Mouse (Mus musculus) MEL (cell line): ENCODE data around the gene Tmem100.
A peak's percentile ranks its signal among the peaks of the same experiment; 100 is the strongest.

ENCODE experiments used
- CTCF ChIP-seq, 3 experiments: IDR thresholded peaks in 2 of 3; conservative IDR thresholded peaks in 1 of 3; 2 replicates each; pipeline ENCODE4 v1.5.1; 2011 to 2012; ENCODE audit warnings: low read length in 3 of 3, low read depth in 2 of 3, mild to moderate bottlenecking in 2 of 3, improper control_type of control experiment in 1 of 3, inconsistent platforms in 1 of 3, mixed read lengths in 1 of 3, moderate library complexity in 1 of 3; ENCODE audit not compliant: control insufficient read depth in 1 of 3, insufficient read depth in 1 of 3, poor library complexity in 1 of 3, severe bottlenecking in 1 of 3
- E2F4 ChIP-seq: IDR thresholded peaks from 2 replicates; pipeline ENCODE4 v1.6.1; 2011; ENCODE audit warnings: low read depth, low read length, improper control_type of control experiment, borderline replicate concordance
- EP300 ChIP-seq, 2 experiments: IDR thresholded peaks; 2 replicates each; pipeline ENCODE4 v1.6.1; 2011; ENCODE audit warnings: improper control_type of control experiment in 2 of 2, low read length in 2 of 2, low read depth in 1 of 2, mild to moderate bottlenecking in 1 of 2
- GABPA ChIP-seq: IDR thresholded peaks from 2 replicates; pipeline ENCODE4 v1.6.1; 2012; ENCODE audit warnings: low read depth, mild to moderate bottlenecking, inconsistent platforms, low read length, improper control_type of control experiment, moderate library complexity
- GATA1 ChIP-seq: IDR thresholded peaks from 2 replicates; pipeline ENCODE4 v1.6.1; 2011; ENCODE audit warnings: low read depth, low read length, improper control_type of control experiment
- MAFK ChIP-seq: IDR thresholded peaks from 2 replicates; pipeline ENCODE4 v1.6.1; 2011; ENCODE audit warnings: low read depth, mild to moderate bottlenecking, low read length, improper control_type of control experiment, borderline replicate concordance
- MAX ChIP-seq: IDR thresholded peaks from 2 replicates; pipeline ENCODE4 v1.6.1; 2011; ENCODE audit warnings: low read length, improper control_type of control experiment
- MYC ChIP-seq: IDR thresholded peaks from 2 replicates; pipeline ENCODE4 v1.6.1; 2011; ENCODE audit warnings: low read depth, mild to moderate bottlenecking, low read length, improper control_type of control experiment, moderate library complexity
- NRF1 ChIP-seq: IDR thresholded peaks from 2 replicates; pipeline ENCODE4 v1.6.1; 2014; ENCODE audit warnings: low read depth, mild to moderate bottlenecking, inconsistent platforms, low read length, improper control_type of control experiment, moderate library complexity; ENCODE audit not compliant: poor library complexity, insufficient read depth, severe bottlenecking
- POLR2A ChIP-seq, 2 experiments: IDR thresholded peaks; 2 replicates each; pipeline ENCODE4 v1.6.1; 2011 to 2012; ENCODE audit warnings: low read length in 2 of 2, mild to moderate bottlenecking in 2 of 2, control low read depth in 1 of 2, improper control_type of control experiment in 1 of 2, low read depth in 1 of 2, moderate library complexity in 1 of 2; ENCODE audit not compliant: control insufficient read depth in 1 of 2, insufficient read depth in 1 of 2, poor library complexity in 1 of 2
- RCOR1 ChIP-seq: IDR thresholded peaks from 2 replicates; pipeline ENCODE4 v1.6.1; 2012; ENCODE audit warnings: low read depth, mild to moderate bottlenecking, inconsistent platforms, low read length, improper control_type of control experiment
- TCF12 ChIP-seq: IDR thresholded peaks from 2 replicates; pipeline ENCODE4 v1.6.1; 2014; ENCODE audit warnings: low read depth, mild to moderate bottlenecking, inconsistent platforms, low read length, improper control_type of control experiment, moderate library complexity
- USF1 ChIP-seq: IDR thresholded peaks from 2 replicates; pipeline ENCODE4 v1.6.1; 2014; ENCODE audit warnings: low read depth, mild to moderate bottlenecking, inconsistent platforms, low read length, improper control_type of control experiment, moderate library complexity
- ZC3H11A ChIP-seq: IDR thresholded peaks from 2 replicates; pipeline ENCODE4 v1.6.1; 2012; ENCODE audit warnings: low read depth, mild to moderate bottlenecking, inconsistent platforms, low read length, improper control_type of control experiment

DNA sequence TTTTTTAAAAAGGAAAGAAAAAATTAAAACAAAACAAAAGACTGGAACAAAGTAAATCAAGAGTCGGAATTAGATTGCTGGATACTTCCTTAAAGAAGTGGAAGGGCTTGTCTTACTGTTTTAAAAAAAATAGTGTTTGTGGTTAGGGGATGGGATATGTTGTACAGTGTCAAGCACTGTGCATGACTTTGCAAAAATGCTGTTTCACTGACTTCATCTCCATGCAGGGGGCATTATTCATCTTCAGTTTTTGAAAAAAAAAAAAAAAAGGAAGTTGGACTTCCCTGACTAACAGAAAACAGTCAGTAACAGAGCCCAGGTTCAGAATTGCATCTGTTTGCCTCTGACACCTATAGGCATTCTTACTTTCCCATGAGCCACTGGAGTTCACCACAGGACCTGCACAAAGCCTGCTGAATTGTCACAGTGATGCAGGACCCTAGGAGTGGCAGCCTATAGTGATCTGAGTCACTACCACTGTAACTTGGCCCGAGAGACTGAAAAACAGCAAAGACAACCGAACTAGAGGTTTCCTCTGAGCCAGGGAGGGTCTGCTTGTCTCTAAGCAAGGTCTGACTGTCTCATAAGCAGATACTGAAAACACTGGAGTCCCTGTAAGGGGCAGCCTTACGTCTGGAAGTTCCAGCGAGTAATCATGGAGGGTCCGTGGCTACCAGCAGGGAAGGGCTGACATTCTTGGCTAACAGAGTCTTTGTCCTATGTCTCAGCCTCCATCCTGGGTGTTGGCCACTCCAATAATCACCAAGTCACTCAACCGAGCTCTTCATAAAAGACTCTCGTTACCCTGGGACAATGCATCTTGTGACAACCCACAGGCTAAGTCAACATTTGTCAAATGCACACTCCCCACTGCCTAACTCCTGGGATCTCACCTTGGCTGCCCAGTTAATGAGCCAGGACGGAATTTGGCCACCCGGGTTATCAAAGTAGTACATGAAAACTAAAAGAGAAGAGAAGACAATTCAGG lies 44.7 kb upstream of the Tmem100 start:
- TF ChIP-seq MAFK, result peak; percentile 89
- TF ChIP-seq GATA1, result peak; percentile 50
- TF ChIP-seq GABPA, result peak; percentile 97
- TF ChIP-seq CTCF (IDR thresholded peaks at IDR 0.05 in 2 of 3, conservative IDR thresholded peaks at IDR 0.05 in 1 of 3; ENCODE audit: control insufficient read depth in 1 of 3, insufficient read depth in 1 of 3, low read depth in 2 of 3, low read length in 3 of 3, poor library complexity in 1 of 3, severe bottlenecking in 1 of 3), result no peak
- TF ChIP-seq MYC, result peak; percentile 88
- TF ChIP-seq RCOR1, result peak; percentile 89
- no peak for TF ChIP-seq MAX
- TF ChIP-seq NRF1, result no peak
- peak in 1 of 2 experiments; percentile 81; a peak in 2 of 4 replicates for TF ChIP-seq POLR2A (IDR thresholded peaks at IDR 0.05; ENCODE audit: control insufficient read depth in 1 of 2, insufficient read depth in 1 of 2, low read depth in 1 of 2, low read length in 2 of 2, poor library complexity in 1 of 2)
- peak; percentile 93 to 94 for TF ChIP-seq EP300 (IDR thresholded peaks at IDR 0.05; ENCODE audit: low read depth in 1 of 2, low read length in 2 of 2)
- no peak for TF ChIP-seq E2F4
- TF ChIP-seq ZC3H11A, result 0 out of 2 replicates have a peak, but pooled peaks have one; percentile 2
- TF ChIP-seq USF1, result no peak
- peak; percentile 75 for TF ChIP-seq TCF12
